Mouse (Mus musculus): ENCODE measurements at regions not wholly inside any gene's neighbourhood (a gene's known extent, or its start where the extent isn't known, plus 50 kb on each side); places are given as distances from the start of the nearest gene placed in this dataset.
A peak's percentile ranks its signal among the peaks of the same experiment; 100 is the strongest.

DNA sequence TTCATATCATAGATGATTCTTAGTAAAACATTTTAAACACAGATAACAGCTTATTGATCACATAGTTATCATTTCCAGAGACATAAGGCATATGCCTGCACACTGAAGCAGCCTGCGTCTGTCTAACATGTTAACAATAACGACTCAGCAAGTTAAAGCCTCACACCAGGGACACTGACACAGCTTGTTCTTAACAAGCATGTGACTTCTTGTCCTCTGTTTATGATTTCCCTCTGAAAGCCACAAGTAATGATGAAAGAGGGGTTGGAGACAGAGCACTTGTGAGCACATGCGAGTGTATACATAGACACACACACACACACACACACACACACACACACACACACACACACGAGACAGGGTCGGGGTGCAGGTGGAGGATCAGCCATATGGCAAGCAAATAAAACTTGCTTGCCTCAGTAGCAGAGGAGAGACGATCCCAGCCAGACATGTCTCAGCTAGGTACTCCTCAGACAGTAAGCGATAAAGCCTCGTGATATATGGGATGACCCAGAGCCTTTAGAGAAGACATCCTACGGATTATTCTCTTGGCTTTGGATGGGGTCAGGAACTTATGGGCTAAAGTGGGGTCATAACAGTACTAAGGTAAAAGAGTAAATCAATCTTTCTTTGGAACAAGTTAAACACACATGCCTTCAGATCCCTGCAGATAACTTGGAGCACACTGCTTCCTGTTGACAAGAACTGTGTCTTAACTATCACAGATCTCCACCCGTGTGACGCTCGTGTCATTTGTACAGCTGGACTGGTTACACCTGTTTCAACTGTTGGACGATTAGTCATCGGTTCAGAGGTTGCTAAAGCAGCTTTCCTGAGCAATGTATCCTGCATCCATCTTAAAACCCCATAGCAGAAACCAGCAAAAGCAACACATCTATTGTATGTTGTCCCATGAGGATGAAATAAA lies 51.4 kb upstream of the Ralgps2 start:
- no peak for DNase-seq

- DNase-seq = no peak
Measured at GRCm38 (mm10) chr1:156990112-156990511, 50.7 kb upstream of the Ralgps2 start.

DNA sequence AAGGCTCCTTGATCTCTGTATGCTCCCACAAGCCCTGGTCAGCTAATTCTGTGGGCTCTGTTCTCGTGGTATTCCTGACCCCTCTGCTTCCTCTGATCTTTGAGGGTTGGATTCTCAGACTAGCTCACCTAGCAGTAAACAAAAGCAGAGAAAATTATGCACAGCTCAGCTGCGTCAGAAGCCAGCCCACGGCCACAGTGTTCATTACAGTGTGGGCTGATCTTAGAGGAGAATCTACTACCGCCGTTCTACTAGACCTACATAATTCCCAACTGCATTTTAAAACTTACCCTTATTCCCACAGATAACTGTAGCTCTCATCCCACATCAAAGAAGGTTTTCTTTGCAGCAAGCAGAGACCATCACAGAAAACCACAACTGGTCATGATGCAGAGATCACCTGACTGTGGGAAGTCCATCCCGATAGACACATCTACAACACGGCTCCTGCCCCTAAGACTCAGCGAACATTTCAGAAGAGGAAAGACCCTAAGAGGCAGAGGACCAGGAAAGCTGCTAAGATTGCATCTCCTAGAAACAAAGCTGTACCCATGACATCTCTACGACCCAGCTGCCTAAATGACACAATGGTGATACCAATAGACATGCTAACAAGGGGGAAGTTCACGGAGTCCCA lies 49.8 kb upstream of the Ralgps2 start:
- DNase-seq = peak; percentile 51
